Mouse (Mus musculus): ENCODE results near the gene 1810046K07Rik. TPM values are rescaled to one million over a fixed set of nuclear protein-coding genes. Genes with fewer than 3 reads are reported as not detected.

1810046K07Rik gene
- not detected for polyA plus RNA-seq (2017; shearing (Covaris generic))

GRCm38 (mm10) chr9:51328731-51329130, at the start of gene 1810046K07Rik:
TSS of gene 1810046K07Rik (minus strand) at chr9:51328917.

GRCm38 (mm10) chr9:51278500-51279381, 50.0 kb downstream of the 1810046K07Rik start, which contains the start of gene Colca2:
TSS of gene Colca2 (minus strand) at chr9:51278569.

Other genes starting within 250 kb of the 1810046K07Rik start
- not detected for gene 4833427G06Rik, start 226.8 kb downstream of the 1810046K07Rik start, polyA plus RNA-seq (2017; shearing (Covaris generic))
- gene Gm32742, start 163.4 kb downstream of the 1810046K07Rik start, polyA plus RNA-seq (2017; shearing (Covaris generic)): 0.05 TPM
- gene Pou2af1, start 115.2 kb downstream of the 1810046K07Rik start, polyA plus RNA-seq (2017; shearing (Covaris generic)): 17.1 TPM
- gene Colca2, start 50.3 kb downstream of the 1810046K07Rik start, polyA plus RNA-seq (2017; shearing (Covaris generic)): 0.51 TPM